Mouse (Mus musculus) myocyte (in vitro differentiated cells): Measurements from ENCODE around the gene Bbs4. TPM values are rescaled to one million over a fixed set of nuclear protein-coding genes. Genes with fewer than 3 reads are reported as not detected.

Source experiments
- H3K27me3 ChIP-seq: one replicate; pipeline ENCODE4 v1.6.1; 2011; ENCODE audit not compliant: control insufficient read depth, insufficient read depth, insufficient read length
- H3K36me3 ChIP-seq: one replicate; pipeline ENCODE4 v1.6.1; 2011; ENCODE audit not compliant: control insufficient read depth, insufficient read depth
- H3K4me2 ChIP-seq: one replicate; pipeline ENCODE4 v1.6.1; 2011; ENCODE audit warnings: low read depth, control low read depth
- H3K4me3 ChIP-seq: one replicate; pipeline ENCODE4 v1.5.1; 2011; ENCODE audit warnings: mild to moderate bottlenecking, control low read depth, moderate library complexity
- H3K79me2 ChIP-seq: one replicate; pipeline ENCODE4 v1.6.1; 2011; ENCODE audit not compliant: control insufficient read depth, insufficient read depth
- H3ac ChIP-seq: one replicate; pipeline ENCODE4 v1.6.1; 2011; ENCODE audit not compliant: control insufficient read depth, insufficient read length
- CEBPB ChIP-seq: IDR thresholded peaks from 2 replicates; pipeline ENCODE4 v1.6.1; 2011; ENCODE audit warnings: mild to moderate bottlenecking, moderate library complexity; ENCODE audit not compliant: poor library complexity, insufficient read depth, severe bottlenecking
- E2F4 ChIP-seq: IDR thresholded peaks from one replicate; pipeline ENCODE4 v1.6.1; 2011; ENCODE audit warnings: mild to moderate bottlenecking, control low read depth, moderate library complexity; ENCODE audit not compliant: insufficient read depth
- MAX ChIP-seq: IDR thresholded peaks from one replicate; pipeline ENCODE4 v1.6.1; 2011; ENCODE audit warnings: low read depth, mild to moderate bottlenecking, control low read depth
- MYOD1 ChIP-seq, 3 experiments: IDR thresholded peaks; one replicate each; pipeline ENCODE4 v1.6.1; 2011; ENCODE audit warnings: control low read depth in 2 of 3, low read depth in 2 of 3, mild to moderate bottlenecking in 2 of 3, moderate library complexity in 1 of 3; ENCODE audit not compliant: insufficient read length in 2 of 3, control insufficient read depth in 1 of 3
- MYOG ChIP-seq, 3 experiments: IDR thresholded peaks; one replicate each; pipeline ENCODE4 v1.6.1; 2011; ENCODE audit warnings: control low read depth in 2 of 3, low read depth in 2 of 3, mild to moderate bottlenecking in 2 of 3; ENCODE audit not compliant: insufficient read length in 2 of 3, control insufficient read depth in 1 of 3, insufficient read depth in 1 of 3
- POLR2A ChIP-seq: IDR thresholded peaks from one replicate; pipeline ENCODE4 v1.6.1; 2011; ENCODE audit warnings: low read depth, mild to moderate bottlenecking, control low read depth, moderate library complexity; ENCODE audit not compliant: insufficient read length
- POLR2AphosphoS2 ChIP-seq: IDR thresholded peaks from one replicate; pipeline ENCODE4 v1.6.1; 2011; ENCODE audit warnings: low read depth, control low read depth; ENCODE audit not compliant: insufficient read length
- REST ChIP-seq: IDR thresholded peaks from one replicate; pipeline ENCODE4 v1.6.1; 2011; ENCODE audit warnings: mild to moderate bottlenecking, control low read depth, moderate library complexity; ENCODE audit not compliant: insufficient read depth, insufficient read length
- SRF ChIP-seq: IDR thresholded peaks from one replicate; pipeline ENCODE4 v1.6.1; 2011; ENCODE audit warnings: low read depth; ENCODE audit not compliant: control insufficient read depth, insufficient read length
- TCF12 ChIP-seq: IDR thresholded peaks from one replicate; pipeline ENCODE4 v1.6.1; 2011; ENCODE audit warnings: mild to moderate bottlenecking, control low read depth; ENCODE audit not compliant: poor library complexity, insufficient read depth, severe bottlenecking
- TCF3 ChIP-seq: IDR thresholded peaks from one replicate; pipeline ENCODE4 v1.6.1; 2011; ENCODE audit warnings: low read depth, control low read depth; ENCODE audit not compliant: insufficient read length
- USF1 ChIP-seq: IDR thresholded peaks from one replicate; pipeline ENCODE4 v1.6.1; 2011; ENCODE audit warnings: low read depth, mild to moderate bottlenecking, control low read depth, moderate library complexity
- polyA plus RNA-seq: library from polyadenylated mRNA; unstranded; fragments of >200 nt; fragmentation: generic; extraction: Trizol; gene quantifications from one replicate; pipeline ENCODE4 v1.2.1, GENCODE M21; 2012; ENCODE audit warnings: missing spikeins

The Bbs4 gene
- polyA plus RNA-seq, 1 experiment = 3.8 TPM

GRCm38 (mm10) chr9:59346176-59346575, 7.1 kb downstream of the Bbs4 start:
- Histone ChIP-seq H3K36me3 (peaks cover 3% of the 10 kb centered on the region), H3K79me2 (no peaks in the 10 kb centered on the region), H3K27me3 (no peaks in the 10 kb centered on the region), H3K4me3 (no peak overlapping the region), H3ac (no peak overlapping the region), H3K4me2 (no peak overlapping the region)
- TF ChIP-seq TCF12 (no peak), CEBPB (no peak), MYOG (IDR thresholded peaks at IDR 0.05; ENCODE audit: control insufficient read depth in 1 of 3, insufficient read depth in 1 of 3, insufficient read length in 2 of 3, low read depth in 2 of 3) (no peak), POLR2AphosphoS2 (no peak), REST (no peak), MAX (no peak), E2F4 (no peak)

DNA sequence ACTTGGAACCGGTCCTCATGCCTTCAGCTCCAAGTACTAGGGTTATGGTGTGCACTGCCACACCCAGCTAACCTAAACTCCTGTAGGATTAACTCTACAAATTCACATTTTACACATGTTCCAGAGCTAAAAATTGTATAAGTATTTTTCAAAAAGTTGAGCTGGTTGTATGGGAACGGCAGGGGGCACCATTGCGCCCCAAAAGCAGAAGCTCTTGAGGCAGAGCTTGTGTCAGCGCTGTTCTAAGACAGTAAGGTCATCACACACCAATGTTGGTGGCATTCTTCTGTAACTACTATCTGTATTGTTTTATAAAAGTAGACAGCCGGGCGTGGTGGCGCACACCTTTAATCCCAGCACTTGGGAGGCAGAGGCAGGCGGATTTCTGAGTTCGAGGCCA, 13.3 kb downstream of the Bbs4 start:
- H3K4me2 ChIP-seq = no peak overlapping the region
- TF ChIP-seq MYOD1 (IDR thresholded peaks at IDR 0.05; ENCODE audit: control insufficient read depth in 1 of 3, insufficient read length in 2 of 3, low read depth in 2 of 3) = no peak
- no peak for TF ChIP-seq MAX
- TF ChIP-seq CEBPB = no peak
- no peak for TF ChIP-seq REST
- TF ChIP-seq MYOG (IDR thresholded peaks at IDR 0.05; ENCODE audit: control insufficient read depth in 1 of 3, insufficient read depth in 1 of 3, insufficient read length in 2 of 3, low read depth in 2 of 3) = no peak
- no peak for TF ChIP-seq POLR2AphosphoS2
- TF ChIP-seq USF1 = no peak
- TF ChIP-seq TCF12 = no peak
- TF ChIP-seq E2F4 = no peak
- no peak for TF ChIP-seq TCF3
- TF ChIP-seq SRF = no peak
- no peak for TF ChIP-seq POLR2A
- no peaks in the 10 kb centered on the region for H3K79me2 ChIP-seq
- H3K36me3 ChIP-seq = peaks cover 3% of the 10 kb centered on the region
- no peak overlapping the region for H3ac ChIP-seq
- no peaks in the 10 kb centered on the region for H3K27me3 ChIP-seq
- no peak overlapping the region for H3K4me3 ChIP-seq

GRCm38 (mm10) chr9:59339107-59339506, 14.2 kb downstream of the Bbs4 start:
- no peak for TF ChIP-seq E2F4
- TF ChIP-seq REST = no peak
- peak in 1 of 3 experiments; percentile 4 for TF ChIP-seq MYOD1 (IDR thresholded peaks at IDR 0.05; ENCODE audit: control insufficient read depth in 1 of 3, insufficient read length in 2 of 3, low read depth in 2 of 3)
- no peak for TF ChIP-seq MYOG (IDR thresholded peaks at IDR 0.05; ENCODE audit: control insufficient read depth in 1 of 3, insufficient read depth in 1 of 3, insufficient read length in 2 of 3, low read depth in 2 of 3)
- Histone ChIP-seq H3K4me2 (no peak overlapping the region), H3K4me3 (no peak overlapping the region)

GRCm38 (mm10) chr9:59338411-59338810, 14.9 kb downstream of the Bbs4 start:
- TF ChIP-seq TCF12 (no peak), MYOG (IDR thresholded peaks at IDR 0.05; ENCODE audit: control insufficient read depth in 1 of 3, insufficient read depth in 1 of 3, insufficient read length in 2 of 3, low read depth in 2 of 3) (no peak), USF1 (no peak), CEBPB (no peak), E2F4 (no peak), MAX (no peak), REST (no peak), POLR2A (no peak), SRF (no peak), MYOD1 (IDR thresholded peaks at IDR 0.05; ENCODE audit: control insufficient read depth in 1 of 3, insufficient read length in 2 of 3, low read depth in 2 of 3) (no peak), POLR2AphosphoS2 (no peak), TCF3 (no peak)
- H3K79me2 ChIP-seq = no peaks in the 10 kb centered on the region
- peaks cover 3% of the 10 kb centered on the region for H3K36me3 ChIP-seq
- H3K27me3 ChIP-seq = no peaks in the 10 kb centered on the region
- no peak overlapping the region for H3K4me2 ChIP-seq
- H3K4me3 ChIP-seq = no peak overlapping the region
- no peak overlapping the region for H3ac ChIP-seq

More at GRCm38 (mm10) chr9:59339107-59339506, 14.2 kb downstream of the Bbs4 start:
- Histone ChIP-seq H3K79me2 (no peaks in the 10 kb centered on the region), H3K27me3 (no peaks in the 10 kb centered on the region), H3ac (no peak overlapping the region), H3K36me3 (peaks cover 3% of the 10 kb centered on the region)

DNA sequence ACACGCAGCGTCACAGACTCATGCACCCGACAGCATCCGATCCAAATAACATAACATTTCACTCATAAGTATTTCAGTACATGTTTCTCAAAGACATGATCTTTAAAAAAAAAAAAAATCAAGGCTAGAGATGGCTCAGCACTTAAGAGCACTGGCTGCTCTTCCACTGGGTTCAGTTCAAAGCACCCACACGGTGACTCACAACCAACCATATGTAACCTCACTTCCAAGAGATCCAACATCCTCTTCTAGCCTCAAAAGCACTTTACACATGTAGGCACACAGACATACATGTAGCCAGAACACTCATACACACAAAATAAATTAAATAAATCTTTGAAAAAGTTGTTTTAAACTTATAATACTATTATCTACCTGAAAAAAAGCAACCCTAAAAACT, 15.4 kb downstream of the Bbs4 start:
- Histone ChIP-seq H3K27me3 (no peaks in the 10 kb centered on the region), H3K4me2 (no peak overlapping the region), H3K79me2 (no peaks in the 10 kb centered on the region), H3K4me3 (no peak overlapping the region), H3K36me3 (peaks cover 3% of the 10 kb centered on the region), H3ac (no peak overlapping the region)
- TF ChIP-seq CEBPB (no peak), MAX (no peak), TCF3 (no peak), E2F4 (no peak), POLR2AphosphoS2 (no peak), USF1 (no peak), POLR2A (no peak)
